Mouse (Mus musculus) cerebellum, adult 2 months (tissue): ENCODE measurements around the gene Olfr576.

Source experiments
- CTCF ChIP-seq: fragments of 200-500 bp; IDR thresholded peaks from 2 replicates; pipeline ENCODE4 v1.5.1; 2011; ENCODE audit warnings: low read depth, mild to moderate bottlenecking, control low read depth, low read length, moderate library complexity, borderline replicate concordance; ENCODE audit not compliant: insufficient read depth
- POLR2A ChIP-seq: fragments of 200-500 bp; IDR thresholded peaks from 2 replicates; pipeline ENCODE4 v1.6.1; 2011; ENCODE audit warnings: low read length, control low read depth, borderline replicate concordance; ENCODE audit not compliant: insufficient read depth

GRCm38 (mm10) chr7:102917032-102917875, 45.2 kb upstream of the Olfr576 start, which contains the start of gene Olfr571:
- TF ChIP-seq CTCF (no peak), POLR2A (no peak)
